Mouse (Mus musculus) NIH3T3 (cell line): Measurements from ENCODE around the gene Trpm8.

Experiments
- DNase-seq: peaks from one replicate; pipeline ENCODE4 v3.0.0-alpha.2; 2012; ENCODE audit warnings: low read depth

The Trpm8 gene

GRCm38 (mm10) chr1:88284946-88285320 lies 7.5 kb downstream of the Trpm8 start:
- peak; percentile 70 for DNase-seq

GRCm38 (mm10) chr1:88285652-88286051 lies 8.2 kb downstream of the Trpm8 start:
- DNase-seq = no peak

- no peak for DNase-seq
These were observed 8.8 kb downstream of the Trpm8 start for GRCm38 (mm10) chr1:88286136-88286845.

GRCm38 (mm10) chr1:88286887-88287696 lies 9.6 kb downstream of the Trpm8 start:
- no peak for DNase-seq

GRCm38 (mm10) chr1:88287697-88287980 lies 10.2 kb downstream of the Trpm8 start:
- peak; percentile 95 for DNase-seq

GRCm38 (mm10) chr1:88288056-88288788 lies 10.8 kb downstream of the Trpm8 start:
- no peak for DNase-seq

GRCm38 (mm10) chr1:88288789-88289127 lies 11.3 kb downstream of the Trpm8 start:
- no peak for DNase-seq

- no peak for DNase-seq
These were observed 11.7 kb downstream of the Trpm8 start for GRCm38 (mm10) chr1:88289152-88289551.

GRCm38 (mm10) chr1:88289917-88290316 lies 12.5 kb downstream of the Trpm8 start:
- peak; percentile 87 for DNase-seq

- DNase-seq = no peak
These were observed 13.1 kb downstream of the Trpm8 start for GRCm38 (mm10) chr1:88290511-88290910.

GRCm38 (mm10) chr1:88291409-88292005 lies 14.0 kb downstream of the Trpm8 start:
- no peak for DNase-seq

GRCm38 (mm10) chr1:88292057-88292456 lies 14.6 kb downstream of the Trpm8 start:
- DNase-seq = no peak

- no peak for DNase-seq
These were observed 17.2 kb downstream of the Trpm8 start for GRCm38 (mm10) chr1:88294650-88295049.

GRCm38 (mm10) chr1:88296171-88296920 lies 18.9 kb downstream of the Trpm8 start:
- DNase-seq = no peak

GRCm38 (mm10) chr1:88297480-88298258 lies 20.2 kb downstream of the Trpm8 start:
- DNase-seq = no peak

GRCm38 (mm10) chr1:88298686-88299528 lies 21.4 kb downstream of the Trpm8 start:
- DNase-seq = no peak

- DNase-seq = no peak
These were observed 22.1 kb downstream of the Trpm8 start for GRCm38 (mm10) chr1:88299529-88299945.

GRCm38 (mm10) chr1:88300301-88301050 lies 23.0 kb downstream of the Trpm8 start:
- DNase-seq = peak; percentile 3
